Mouse (Mus musculus) testis, adult 10 weeks (tissue): ENCODE results near the gene Eif3c. TPM values are rescaled to one million over a fixed set of nuclear protein-coding genes. Genes with fewer than 3 reads are reported as not detected.

Source experiments
- polyA plus RNA-seq: library from polyadenylated mRNA; stranded (reverse); fragments of 350-450 nt; fragmentation: Illumina TruSeq; extraction: RNeasy Lipid Tissue Mini Kit (QIAGEN cat#74804); gene quantifications from one replicate; pipeline ENCODE4 v1.2.3, GENCODE M21; 2014; ENCODE audit warnings: low read depth, low replicate concordance

Eif3c gene
- 352 TPM for polyA plus RNA-seq

DNA sequence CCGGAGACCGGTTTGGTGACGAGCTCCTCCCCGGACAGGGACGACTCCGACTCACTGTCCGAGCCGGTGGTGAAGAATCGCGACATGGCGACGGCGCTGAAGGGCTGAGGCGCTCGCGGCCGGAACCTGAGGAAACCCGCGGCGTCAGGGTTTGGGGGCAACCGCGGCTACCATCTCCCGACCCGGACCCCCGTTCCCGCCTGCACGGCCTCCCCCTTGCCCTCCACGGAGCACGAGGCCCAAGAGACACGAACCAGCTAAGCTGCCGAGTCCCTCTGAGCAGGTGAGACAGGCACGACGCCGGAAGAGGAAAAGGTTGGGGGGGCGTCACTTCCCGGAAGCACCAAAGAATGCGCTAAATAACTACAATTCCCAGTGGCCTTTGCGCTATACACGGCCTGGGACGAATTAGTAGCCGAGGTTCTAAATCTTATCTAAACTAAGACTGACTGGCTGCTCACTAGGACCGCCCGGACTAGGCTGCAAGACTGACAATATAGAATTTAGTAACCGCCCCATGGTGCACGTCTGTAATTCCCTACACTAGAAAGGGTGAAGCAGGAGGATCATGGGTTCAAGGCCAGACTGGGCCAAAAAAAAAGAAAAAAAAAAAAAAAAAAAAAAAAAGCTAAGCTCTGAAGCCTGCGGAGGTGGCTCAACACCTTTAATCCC lies at the start of gene Eif3c:
Eif3c (minus strand) TSS at position 318 of the 672 bp plus-strand sequence.

GRCm38 (mm10) chr7:126594862-126595561 lies 28.8 kb upstream of the Eif3c start, which contains the start of gene Il27:
Gene Il27, minus strand, starts transcription at chr7:126594941.

DNA sequence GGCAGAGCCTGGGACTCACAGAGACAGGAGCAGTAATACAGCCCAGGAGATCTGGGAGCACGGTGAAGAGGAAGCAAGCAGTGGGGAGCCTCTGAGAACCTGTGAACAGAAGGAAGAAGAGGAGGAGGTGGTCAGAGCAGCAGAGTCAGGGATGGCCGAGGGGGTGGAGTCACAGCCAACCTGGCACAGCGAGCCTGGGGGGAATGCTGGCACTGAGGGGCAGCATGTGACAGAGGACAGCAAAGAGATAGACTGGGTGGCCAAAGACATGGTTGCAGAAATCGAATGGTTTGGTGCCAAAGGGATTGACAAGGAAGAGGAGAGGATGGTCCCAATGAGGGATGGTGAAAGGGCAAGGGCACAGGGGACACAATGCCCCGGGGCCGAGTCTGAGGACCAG lies 19.5 kb upstream of the Eif3c start, which contains the start of gene Cln3:
Cln3 (minus strand) TSS at position 101 of the 400 bp plus-strand sequence.

GRCm38 (mm10) chr7:126584506-126584977 lies 18.3 kb upstream of the Eif3c start, which contains the start of gene Apobr:
Gene Apobr, plus strand, starts transcription at chr7:126584942.

DNA sequence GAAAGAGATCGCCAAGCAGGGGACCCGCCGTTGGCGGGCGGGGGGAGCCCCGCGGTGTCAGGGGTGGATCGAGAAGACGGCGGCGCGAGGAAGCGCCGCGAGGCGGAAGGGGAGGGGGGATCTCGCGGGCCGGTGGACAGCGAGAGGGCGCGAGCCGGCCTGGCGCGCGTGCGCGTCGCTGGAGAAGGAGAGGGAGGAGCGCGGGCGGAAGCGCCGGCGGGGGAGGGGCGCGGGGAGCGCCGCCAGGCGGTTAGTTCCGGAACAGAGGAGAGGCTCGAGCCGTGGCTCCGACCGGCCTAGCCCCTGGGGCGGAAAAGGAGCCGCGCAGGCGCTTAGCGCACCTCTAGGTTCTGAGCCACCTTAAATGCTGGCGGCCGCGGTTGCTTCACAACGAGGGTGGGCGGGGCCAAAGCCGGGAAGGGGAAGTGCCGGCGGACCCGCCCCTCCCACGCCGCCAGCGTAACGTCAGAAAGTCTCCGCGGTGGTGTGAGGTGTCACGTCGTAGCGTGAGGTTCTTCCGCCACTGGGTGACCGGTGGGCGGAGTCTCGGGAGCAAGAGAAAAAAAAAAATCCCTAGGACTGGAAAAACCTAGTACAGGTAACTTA lies 62.8 kb downstream of the Eif3c start, which contains the start of gene Atxn2l:
Atxn2l (minus strand) TSS at position 165 of the 606 bp plus-strand sequence.

Other genes starting within 250 kb of the Eif3c start
- not detected for gene Lat, start 196.8 kb downstream of the Eif3c start, polyA plus RNA-seq
- 0.55 TPM for gene Spns1, start 189.0 kb downstream of the Eif3c start, polyA plus RNA-seq
- gene Nfatc2ip, start 169.7 kb downstream of the Eif3c start, polyA plus RNA-seq, result 42.2 TPM
- gene Cd19, start 151.5 kb downstream of the Eif3c start, polyA plus RNA-seq, result 0.39 TPM
- gene Rabep2, start 137.7 kb downstream of the Eif3c start, polyA plus RNA-seq, result 0.59 TPM
- gene Atp2a1, start 103.3 kb downstream of the Eif3c start, polyA plus RNA-seq, result not detected
- gene Sh2b1, start 91.0 kb downstream of the Eif3c start, polyA plus RNA-seq, result 1.2 TPM
- gene Tufm, start 79.0 kb downstream of the Eif3c start, polyA plus RNA-seq, result 2.5 TPM
- gene Atxn2l, start 63.0 kb downstream of the Eif3c start, polyA plus RNA-seq, result 218 TPM
- not detected for gene Apobr, start 18.5 kb upstream of the Eif3c start, polyA plus RNA-seq
- gene Cln3, start 19.4 kb upstream of the Eif3c start, polyA plus RNA-seq, result 1.8 TPM
- not detected for gene Il27, start 28.5 kb upstream of the Eif3c start, polyA plus RNA-seq
- gene Nupr1, start 64.5 kb upstream of the Eif3c start, polyA plus RNA-seq, result 0.38 TPM
- 38.3 TPM for gene Sgf29, start 82.9 kb upstream of the Eif3c start, polyA plus RNA-seq
- gene Sult1a1, start 110.0 kb upstream of the Eif3c start, polyA plus RNA-seq, result 17.4 TPM
- 0.11 TPM for gene Bola2, start 129.0 kb upstream of the Eif3c start, polyA plus RNA-seq
- 0.78 TPM for gene Slx1b, start 129.4 kb upstream of the Eif3c start, polyA plus RNA-seq
- gene Coro1a, start 141.4 kb upstream of the Eif3c start, polyA plus RNA-seq, result not detected
- 33.6 TPM for gene Mapk3, start 193.2 kb upstream of the Eif3c start, polyA plus RNA-seq
- 0.38 TPM for gene Gdpd3, start 199.9 kb upstream of the Eif3c start, polyA plus RNA-seq
- gene Ypel3, start 210.5 kb upstream of the Eif3c start, polyA plus RNA-seq, result 5.6 TPM
- gene Tbx6, start 215.1 kb upstream of the Eif3c start, polyA plus RNA-seq, result not detected
- gene Ppp4c, start 226.1 kb upstream of the Eif3c start, polyA plus RNA-seq, result 58.9 TPM
- 2.7 TPM for gene Fam57b, start 231.3 kb upstream of the Eif3c start, polyA plus RNA-seq